Mouse (Mus musculus): Measurements from ENCODE around the gene Hemgn. TPM values are rescaled to one million over a fixed set of nuclear protein-coding genes. Genes with fewer than 3 reads are reported as not detected.

Gene Hemgn
- 10 to 100 TPM in 1 of 2 experiments, 1 to 10 TPM in 1; 7.3 to 24.3 TPM for total RNA-seq (2023)

DNA sequence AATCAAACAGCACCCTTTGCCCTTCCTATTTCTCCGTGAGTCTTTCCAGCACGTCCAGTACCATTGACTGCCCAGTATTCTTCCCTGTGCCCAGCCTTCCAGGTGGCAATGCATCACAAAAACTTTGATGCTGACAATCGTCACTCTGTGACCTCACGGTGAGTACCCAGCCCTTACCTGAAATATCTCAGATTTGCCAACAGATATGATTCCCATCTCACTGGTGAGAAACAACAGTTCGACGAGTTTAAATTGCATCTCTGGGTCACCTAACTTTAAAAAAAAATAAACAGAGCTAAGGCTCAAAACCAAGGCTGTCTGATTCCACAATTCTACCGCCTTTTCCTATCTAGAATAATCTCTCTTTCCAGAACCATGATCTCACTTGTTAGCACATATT is at the start of gene Hemgn:
Hemgn (minus strand) TSS at position 101 of the 400 bp plus-strand sequence.

DNA sequence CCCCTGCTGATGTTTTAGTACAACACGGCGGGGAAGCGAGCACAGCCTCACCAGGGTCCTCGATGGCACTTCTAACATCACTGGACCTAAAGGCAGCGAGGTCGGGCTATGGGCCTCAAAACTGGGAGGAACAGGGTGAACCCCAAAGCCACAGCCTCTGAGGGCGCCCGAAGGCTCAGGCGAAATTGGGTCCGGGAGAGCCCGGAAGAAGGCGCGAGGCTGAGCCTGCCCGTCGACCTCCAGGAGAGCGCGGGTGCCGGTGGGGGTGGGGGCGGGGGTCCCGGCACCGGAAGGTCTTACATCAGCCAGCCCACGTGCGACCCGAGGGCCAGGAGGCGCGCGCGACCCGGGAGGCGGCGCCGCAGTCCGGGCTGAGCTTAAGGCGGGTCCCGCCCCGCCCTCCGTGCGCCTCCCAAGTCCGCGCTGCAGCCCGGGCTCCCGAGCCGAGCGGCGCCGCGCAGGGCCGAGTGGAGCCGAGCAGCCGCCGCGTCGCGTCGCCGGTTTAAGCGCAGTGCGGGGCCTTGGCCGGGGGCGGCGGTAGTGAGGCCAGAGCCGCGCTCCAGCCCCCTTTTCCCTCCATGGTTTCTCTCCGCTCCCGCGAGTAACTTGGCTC is 37.3 kb upstream of the Hemgn start, which contains the start of gene Anp32b:
Anp32b (plus strand) TSS at position 384 of the 613 bp plus-strand sequence.

DNA sequence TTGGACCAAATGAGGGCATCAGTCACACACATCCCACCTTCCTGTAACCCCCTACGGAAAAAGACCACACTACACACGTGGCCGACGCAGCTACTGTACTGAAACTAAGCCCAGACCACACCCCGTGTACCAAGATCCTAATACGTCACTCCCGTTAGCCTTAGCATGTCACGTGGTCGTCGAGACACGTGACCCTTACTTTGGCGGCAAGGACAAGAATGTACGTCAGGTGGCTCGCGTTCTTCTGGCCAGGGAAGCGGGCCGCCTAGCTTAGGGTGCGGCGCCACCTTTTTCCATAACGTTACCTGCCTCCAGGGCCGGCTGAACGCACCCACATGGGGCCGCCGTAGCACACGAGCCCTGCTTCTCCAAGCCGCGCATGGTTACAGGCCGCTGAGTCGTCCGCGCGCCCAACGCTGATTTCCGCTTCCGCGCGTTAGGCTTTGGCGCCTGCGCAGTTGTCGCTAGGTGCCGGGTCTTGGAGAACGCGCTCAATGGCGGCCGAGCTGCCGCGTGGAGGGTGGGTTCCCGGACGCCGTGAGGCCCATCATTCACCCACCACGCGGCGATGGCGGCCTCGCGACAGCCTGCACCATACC is 24.2 kb downstream of the Hemgn start, which contains the start of gene Trmo:
Trmo (minus strand) TSS at position 425 of the 599 bp plus-strand sequence.

Other genes with a start within 250 kb of the Hemgn start
- gene Xpa, start 217.2 kb downstream of the Hemgn start, total RNA-seq (2023) = 10 to 100 TPM; 15.7 to 19.3 TPM
- not detected for gene Foxe1, start 69.9 kb downstream of the Hemgn start, total RNA-seq (2023)
- gene Trmo, start 24.1 kb downstream of the Hemgn start, total RNA-seq (2023) = 1 to 10 TPM; 3.8 to 5.4 TPM
- 100 to 1,000 TPM; 179 to 210 TPM for gene Anp32b, start 37.4 kb upstream of the Hemgn start, total RNA-seq (2023)
- 10 to 100 TPM; 35.6 to 56.5 TPM for gene Nans, start 75.7 kb upstream of the Hemgn start, total RNA-seq (2023)
- 10 to 100 TPM; 22.0 to 25.5 TPM for gene Trim14, start 122.6 kb upstream of the Hemgn start, total RNA-seq (2023)
- 10 to 100 TPM; 40.1 to 43.0 TPM for gene Coro2a, start 188.7 kb upstream of the Hemgn start, total RNA-seq (2023)
- 10 to 100 TPM; 53.6 to 53.7 TPM for gene Tbc1d2, start 236.7 kb upstream of the Hemgn start, total RNA-seq (2023)